Mouse (Mus musculus): Measurements from ENCODE around the gene Cct7. TPM values are rescaled to one million over a fixed set of nuclear protein-coding genes. Genes with fewer than 3 reads are reported as not detected.

Gene Cct7
- 496 and 501 TPM in 2 replicates for polyA plus RNA-seq (2012; rRNA removed)

- H3K27me3 ChIP-seq (ENCODE audit: control insufficient read depth, insufficient read depth, low read length): no peaks in the 10 kb centered on the region
- peak; percentile 57; the same call in 1 of the 2 replicates for TF ChIP-seq CTCF (IDR thresholded peaks at IDR 0.05; ENCODE audit: control insufficient read depth, insufficient read depth, insufficient replicate concordance, low read depth, low read length)
- TF ChIP-seq POLR2A (IDR thresholded peaks at IDR 0.05; ENCODE audit: control insufficient read depth, low read depth, low read length): 0 out of 2 replicates have a peak, but pooled peaks have one; percentile 12
- H3K27ac ChIP-seq (ENCODE audit: control insufficient read depth, insufficient read depth, low read depth, low read length): peak within 1 kb of the TSS; percentile 85
- peaks cover 6% of the 10 kb centered on the region for H3K4me1 ChIP-seq (ENCODE audit: control insufficient read depth, insufficient read depth, low read length)
- no peaks in the 10 kb centered on the region; the same call in none of the 2 replicates for H3K36me3 ChIP-seq (ENCODE audit: control insufficient read depth, insufficient read depth, low read length)
- peak within 1 kb of the TSS; percentile 89 for H3K4me3 ChIP-seq (ENCODE audit: control insufficient read depth, low read depth, low read length)
Measured at GRCm38 (mm10) chr6:85450697-85451663, at the start of gene Cct7. Gene Cct7 (plus strand): TSS chr6:85451514.

- Histone ChIP-seq H3K4me1 (ENCODE audit: control insufficient read depth, insufficient read depth, low read length) (peaks cover 3% of the 10 kb centered on the region), H3K27ac (ENCODE audit: control insufficient read depth, insufficient read depth, low read depth, low read length) (no peak overlapping the region), H3K36me3 (ENCODE audit: control insufficient read depth, insufficient read depth, low read length) (no peaks in the 10 kb centered on the region), H3K4me3 (ENCODE audit: control insufficient read depth, low read depth, low read length) (no peak overlapping the region), H3K27me3 (ENCODE audit: control insufficient read depth, insufficient read depth, low read length) (no peaks in the 10 kb centered on the region)
- TF ChIP-seq CTCF (IDR thresholded peaks at IDR 0.05; ENCODE audit: control insufficient read depth, insufficient read depth, insufficient replicate concordance, low read depth, low read length): no peak
- no peak for TF ChIP-seq POLR2A (IDR thresholded peaks at IDR 0.05; ENCODE audit: control insufficient read depth, low read depth, low read length)
Measured at GRCm38 (mm10) chr6:85402613-85403012, 48.7 kb upstream of the Cct7 start.

- no peaks in the 10 kb centered on the region for H3K27me3 ChIP-seq (ENCODE audit: control insufficient read depth, insufficient read depth, low read length)
- no peak overlapping the region for H3K4me3 ChIP-seq (ENCODE audit: control insufficient read depth, low read depth, low read length)
- H3K36me3 ChIP-seq (ENCODE audit: control insufficient read depth, insufficient read depth, low read length): no peaks in the 10 kb centered on the region
- H3K27ac ChIP-seq (ENCODE audit: control insufficient read depth, insufficient read depth, low read depth, low read length): no peak overlapping the region
- no peak for TF ChIP-seq POLR2A (IDR thresholded peaks at IDR 0.05; ENCODE audit: control insufficient read depth, low read depth, low read length)
- no peak for TF ChIP-seq CTCF (IDR thresholded peaks at IDR 0.05; ENCODE audit: control insufficient read depth, insufficient read depth, insufficient replicate concordance, low read depth, low read length)
- peaks cover 3% of the 10 kb centered on the region for H3K4me1 ChIP-seq (ENCODE audit: control insufficient read depth, insufficient read depth, low read length)
Measured at GRCm38 (mm10) chr6:85403039-85403438, 48.3 kb upstream of the Cct7 start.

GRCm38 (mm10) chr6:85409003-85409402 lies 42.3 kb upstream of the Cct7 start:
- Histone ChIP-seq H3K4me3 (ENCODE audit: control insufficient read depth, low read depth, low read length) (no peak overlapping the region), H3K27ac (ENCODE audit: control insufficient read depth, insufficient read depth, low read depth, low read length) (no peak overlapping the region), H3K36me3 (ENCODE audit: control insufficient read depth, insufficient read depth, low read length) (no peaks in the 10 kb centered on the region), H3K27me3 (ENCODE audit: control insufficient read depth, insufficient read depth, low read length) (no peaks in the 10 kb centered on the region), H3K4me1 (ENCODE audit: control insufficient read depth, insufficient read depth, low read length) (peaks cover 12% of the 10 kb centered on the region)
- no peak for TF ChIP-seq POLR2A (IDR thresholded peaks at IDR 0.05; ENCODE audit: control insufficient read depth, low read depth, low read length)
- TF ChIP-seq CTCF (IDR thresholded peaks at IDR 0.05; ENCODE audit: control insufficient read depth, insufficient read depth, insufficient replicate concordance, low read depth, low read length): no peak

DNA sequence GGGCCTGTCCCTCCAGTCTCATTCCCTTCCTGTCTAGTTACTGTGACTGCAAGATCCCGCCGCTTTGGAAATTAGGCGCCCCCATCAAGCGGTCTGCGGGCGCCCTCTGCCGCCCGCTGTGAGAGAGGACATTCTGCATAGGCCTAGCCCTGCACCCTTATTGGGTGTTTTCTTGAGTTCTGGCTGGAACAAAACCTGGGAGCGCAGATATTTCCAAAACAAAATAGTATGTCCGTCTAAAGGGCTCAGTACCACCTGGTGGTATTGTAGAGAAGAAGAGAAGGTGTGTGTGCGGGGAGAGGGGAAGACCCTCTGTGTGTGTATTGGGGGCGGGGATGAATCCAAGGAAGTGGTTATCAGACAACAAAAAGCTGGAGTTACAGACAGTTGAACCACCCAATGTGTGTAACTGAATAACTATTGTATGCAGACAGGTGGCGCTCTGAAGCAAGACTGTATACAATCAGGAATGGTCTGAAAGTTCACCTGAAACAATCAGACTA lies 40.5 kb upstream of the Cct7 start:
- no peaks in the 10 kb centered on the region for H3K36me3 ChIP-seq (ENCODE audit: control insufficient read depth, insufficient read depth, low read length)
- TF ChIP-seq CTCF (IDR thresholded peaks at IDR 0.05; ENCODE audit: control insufficient read depth, insufficient read depth, insufficient replicate concordance, low read depth, low read length) (peak; percentile 52), POLR2A (IDR thresholded peaks at IDR 0.05; ENCODE audit: control insufficient read depth, low read depth, low read length) (no peak)
- H3K27me3 ChIP-seq (ENCODE audit: control insufficient read depth, insufficient read depth, low read length): no peaks in the 10 kb centered on the region
- H3K4me1 ChIP-seq (ENCODE audit: control insufficient read depth, insufficient read depth, low read length): peaks cover 12% of the 10 kb centered on the region
- H3K4me3 ChIP-seq (ENCODE audit: control insufficient read depth, low read depth, low read length): no peak overlapping the region
- no peak overlapping the region for H3K27ac ChIP-seq (ENCODE audit: control insufficient read depth, insufficient read depth, low read depth, low read length)

DNA sequence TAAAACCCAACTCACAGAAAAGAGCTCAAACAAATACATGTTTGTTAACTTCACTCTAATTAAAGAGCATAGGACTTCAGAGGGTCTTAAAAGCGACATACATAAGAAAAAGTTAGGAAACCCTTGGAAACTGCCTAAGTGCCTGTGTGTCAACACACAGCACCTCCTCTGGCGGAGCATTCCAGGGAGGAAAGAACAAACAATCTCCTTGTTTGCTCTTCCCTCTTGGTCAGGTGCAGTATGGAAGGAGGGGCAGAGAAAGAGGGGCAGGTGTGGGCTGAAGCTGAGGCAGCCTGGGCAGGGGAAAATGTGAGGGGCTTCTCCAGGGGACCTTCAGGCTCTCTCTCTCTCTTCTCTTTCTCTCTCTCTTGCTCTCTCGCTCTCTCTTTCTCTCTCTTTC lies 35.5 kb upstream of the Cct7 start:
- TF ChIP-seq POLR2A (IDR thresholded peaks at IDR 0.05; ENCODE audit: control insufficient read depth, low read depth, low read length): no peak
- no peak for TF ChIP-seq CTCF (IDR thresholded peaks at IDR 0.05; ENCODE audit: control insufficient read depth, insufficient read depth, insufficient replicate concordance, low read depth, low read length)
- no peaks in the 10 kb centered on the region for H3K4me1 ChIP-seq (ENCODE audit: control insufficient read depth, insufficient read depth, low read length)
- H3K27ac ChIP-seq (ENCODE audit: control insufficient read depth, insufficient read depth, low read depth, low read length): no peak overlapping the region
- H3K4me3 ChIP-seq (ENCODE audit: control insufficient read depth, low read depth, low read length): no peak overlapping the region
- H3K36me3 ChIP-seq (ENCODE audit: control insufficient read depth, insufficient read depth, low read length): no peaks in the 10 kb centered on the region
- H3K27me3 ChIP-seq (ENCODE audit: control insufficient read depth, insufficient read depth, low read length): no peaks in the 10 kb centered on the region

- no peaks in the 10 kb centered on the region for H3K36me3 ChIP-seq (ENCODE audit: control insufficient read depth, insufficient read depth, low read length)
- H3K4me1 ChIP-seq (ENCODE audit: control insufficient read depth, insufficient read depth, low read length): no peaks in the 10 kb centered on the region
- no peak for TF ChIP-seq CTCF (IDR thresholded peaks at IDR 0.05; ENCODE audit: control insufficient read depth, insufficient read depth, insufficient replicate concordance, low read depth, low read length)
- no peak for TF ChIP-seq POLR2A (IDR thresholded peaks at IDR 0.05; ENCODE audit: control insufficient read depth, low read depth, low read length)
- H3K27me3 ChIP-seq (ENCODE audit: control insufficient read depth, insufficient read depth, low read length): no peaks in the 10 kb centered on the region
- no peak overlapping the region for H3K27ac ChIP-seq (ENCODE audit: control insufficient read depth, insufficient read depth, low read depth, low read length)
- H3K4me3 ChIP-seq (ENCODE audit: control insufficient read depth, low read depth, low read length): no peak overlapping the region
Measured at GRCm38 (mm10) chr6:85419150-85419549, 32.2 kb upstream of the Cct7 start.
